Mouse (Mus musculus): ENCODE results near the gene Itga10.
A peak's percentile ranks its signal among the peaks of the same experiment; 100 is the strongest.
"Not testable (repeated sequence)": the region's sequence is repeated elsewhere in the genome, so short reads cannot be mapped to it uniquely, and the experiment has no call there.

Itga10 gene

DNA sequence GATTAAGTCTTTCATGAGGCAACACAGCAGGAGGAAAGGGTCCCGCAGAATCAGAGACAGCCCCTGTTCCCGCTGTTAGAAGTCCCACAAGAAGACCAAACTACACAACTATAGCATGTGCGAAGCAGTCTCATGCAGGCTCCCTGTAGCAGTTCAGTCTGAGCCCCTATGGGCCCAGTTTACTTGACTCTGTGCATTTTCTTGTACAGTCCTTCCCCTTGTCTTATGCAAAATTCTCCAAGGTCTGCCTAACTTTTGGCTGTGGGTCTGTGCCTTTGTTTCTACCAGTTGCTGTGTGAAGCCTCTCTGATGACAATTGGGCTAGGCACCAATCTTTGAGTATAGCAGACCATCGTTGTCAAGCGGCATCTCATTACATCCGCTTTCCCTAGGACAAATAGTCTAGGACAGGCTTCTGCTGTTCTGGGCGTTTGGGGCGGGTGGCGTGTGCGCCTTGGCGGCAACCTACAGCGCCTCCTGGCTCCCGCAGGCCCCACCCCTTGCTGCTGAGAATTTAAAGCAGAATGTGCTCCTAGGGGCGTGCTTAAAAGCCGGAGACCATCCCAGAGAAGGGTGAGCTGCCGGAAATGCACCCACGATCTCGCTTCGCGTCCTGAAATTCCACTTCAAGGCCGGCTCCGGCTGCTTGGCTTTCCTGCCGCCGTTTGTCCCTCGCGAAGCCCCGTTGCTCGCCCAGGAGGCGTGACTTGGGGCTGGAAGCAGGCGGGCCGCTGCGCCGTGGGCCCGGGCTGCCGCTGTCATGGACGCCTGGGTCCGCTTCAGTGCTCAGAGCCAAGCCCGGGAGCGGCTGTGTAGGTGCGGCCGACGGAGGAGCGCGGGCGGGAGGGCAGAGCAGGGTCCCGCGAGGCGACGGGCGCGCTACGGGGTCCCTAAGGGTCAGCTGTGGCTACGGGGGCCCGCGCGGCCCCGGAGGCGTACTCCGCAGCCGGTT is 10.2 kb upstream of the Itga10 start, which contains the start of the genes Pex11b and Gm42957:
Gene Pex11b (plus strand): TSS at position 449 of the 952 bp plus-strand sequence.
Gene Gm42957 (plus strand): TSS at position 547 of the 952 bp plus-strand sequence.
- peak; percentile 87 to 89 for DNase-seq

DNA sequence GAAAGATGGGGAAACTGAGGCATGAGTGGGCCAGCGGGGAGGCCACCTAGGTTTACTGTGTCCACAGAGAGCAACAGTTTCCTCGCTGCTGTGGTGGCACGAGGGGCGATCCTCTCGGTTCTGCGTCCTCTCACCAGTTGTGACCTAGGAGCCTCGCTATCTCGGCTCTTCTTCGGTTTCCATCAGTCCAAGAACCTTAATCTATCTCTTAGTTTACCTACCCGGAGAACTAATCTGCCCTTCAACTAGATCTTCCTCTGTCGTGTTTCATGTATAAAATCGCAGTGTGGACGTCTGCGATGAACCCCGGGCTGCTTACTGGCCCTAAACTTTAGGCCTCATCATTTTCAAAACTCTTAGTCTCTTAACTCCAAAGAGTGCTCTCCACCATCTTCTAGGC is 9.5 kb upstream of the Itga10 start:
- no peak for DNase-seq

DNA sequence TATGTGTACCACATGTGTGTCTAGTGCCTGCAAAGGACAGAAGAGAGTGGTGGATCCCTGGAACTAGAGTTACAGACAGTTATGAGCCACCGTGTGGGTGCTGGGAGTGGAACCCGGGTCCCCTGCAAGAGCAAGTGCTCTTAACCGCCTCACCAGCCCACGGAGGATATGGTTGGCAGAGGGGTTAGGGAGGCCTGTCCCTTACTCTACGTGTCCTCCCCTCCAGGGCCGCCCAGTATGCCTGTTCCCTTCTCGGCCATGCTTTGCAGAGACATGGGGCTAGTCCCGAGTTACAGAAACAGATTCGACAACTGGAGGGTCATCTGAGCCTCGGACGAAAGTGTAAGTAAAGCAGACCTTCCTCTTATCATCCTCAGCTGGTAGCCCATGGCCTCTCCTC is 8.9 kb upstream of the Itga10 start:
- DNase-seq: peak in 1 of 2 experiments; percentile 11

DNA sequence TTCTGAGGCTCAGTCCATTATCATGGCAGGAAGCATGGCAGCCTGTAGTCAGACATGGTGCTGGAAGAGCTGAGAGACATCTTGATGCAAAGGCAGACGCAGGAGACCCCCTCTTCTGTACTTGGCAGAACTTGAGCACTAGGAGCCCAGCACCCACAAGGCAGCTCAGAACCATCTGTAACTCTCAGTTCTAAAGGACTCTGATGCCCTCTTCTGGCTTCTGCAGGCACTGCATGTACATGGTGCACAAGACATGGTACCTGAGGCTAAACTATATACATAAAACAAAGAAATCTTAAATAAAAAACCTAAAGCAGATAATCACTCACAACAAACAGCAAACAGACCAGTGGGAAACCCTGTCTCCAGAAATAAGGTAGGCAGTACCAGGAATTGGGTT is 6.2 kb upstream of the Itga10 start:
- DNase-seq: peak; percentile 67 to 76

DNA sequence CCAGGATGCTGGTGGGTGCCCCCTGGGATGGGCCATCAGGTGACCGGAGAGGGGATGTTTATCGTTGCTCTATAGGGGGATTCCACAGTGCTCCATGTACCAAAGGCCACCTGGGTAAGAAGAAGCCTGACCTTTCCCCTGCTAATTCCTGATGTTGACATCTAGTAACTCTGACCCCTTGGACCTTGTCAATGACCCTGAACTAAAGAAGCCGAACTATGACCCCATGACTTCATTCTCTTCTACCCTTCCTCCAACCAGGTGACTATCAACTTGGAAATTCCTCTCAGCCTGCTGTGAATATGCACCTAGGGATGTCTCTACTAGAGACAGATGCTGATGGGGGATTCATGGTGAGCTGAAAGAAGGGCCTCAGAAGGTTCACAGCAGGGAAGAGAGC is 2.0 kb downstream of the Itga10 start:
- DNase-seq: no peak

DNA sequence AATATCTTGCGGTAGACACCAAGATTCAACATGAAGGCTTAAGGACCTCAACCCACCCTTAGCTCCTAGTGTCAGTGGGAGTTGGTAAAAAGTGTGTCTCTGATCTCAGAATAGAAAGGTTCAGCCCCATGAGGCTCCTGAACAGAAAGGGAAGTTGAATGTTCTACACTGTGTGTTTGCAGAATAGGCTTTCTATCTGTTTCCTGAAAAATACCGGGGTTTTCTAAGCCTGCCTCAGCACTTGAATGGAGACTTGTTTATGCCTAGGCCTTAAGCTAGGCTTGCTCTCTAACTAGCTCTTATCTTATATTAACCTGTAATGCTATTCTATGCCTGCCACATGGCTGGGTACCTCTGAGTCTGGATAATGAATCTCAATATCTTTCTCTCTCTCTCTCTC is 15.5 kb downstream of the Itga10 start:
- no peak for DNase-seq

DNA sequence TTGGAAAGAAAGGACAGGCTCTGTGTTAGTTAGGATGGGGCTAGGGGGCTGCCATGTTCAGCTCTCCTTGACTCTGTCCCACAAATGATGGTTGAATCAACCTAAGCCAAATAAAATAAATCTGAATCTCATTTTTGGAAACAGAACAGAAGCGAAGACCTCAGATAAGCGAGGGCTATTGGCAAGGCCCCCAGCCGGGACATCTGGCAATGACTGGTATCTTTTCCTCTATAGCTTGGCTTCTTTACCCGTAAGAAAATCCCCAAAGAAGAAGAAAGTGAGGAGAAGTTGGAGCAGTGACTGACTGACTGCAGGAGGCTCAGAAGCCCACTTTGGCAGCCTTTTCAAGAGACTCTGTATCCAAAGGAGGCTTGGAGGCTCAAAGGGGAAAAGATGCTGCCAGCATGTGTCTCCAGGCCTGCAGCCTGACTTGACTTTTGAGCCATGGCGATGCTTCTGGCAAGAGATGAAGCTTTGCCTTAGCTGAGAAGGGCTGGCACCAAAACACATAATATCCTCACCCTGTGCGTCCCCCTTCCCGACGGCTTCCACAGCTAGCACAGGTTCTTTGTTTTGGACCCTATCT is 17.4 kb downstream of the Itga10 start:
- peak; percentile 54 to 55 for DNase-seq

DNA sequence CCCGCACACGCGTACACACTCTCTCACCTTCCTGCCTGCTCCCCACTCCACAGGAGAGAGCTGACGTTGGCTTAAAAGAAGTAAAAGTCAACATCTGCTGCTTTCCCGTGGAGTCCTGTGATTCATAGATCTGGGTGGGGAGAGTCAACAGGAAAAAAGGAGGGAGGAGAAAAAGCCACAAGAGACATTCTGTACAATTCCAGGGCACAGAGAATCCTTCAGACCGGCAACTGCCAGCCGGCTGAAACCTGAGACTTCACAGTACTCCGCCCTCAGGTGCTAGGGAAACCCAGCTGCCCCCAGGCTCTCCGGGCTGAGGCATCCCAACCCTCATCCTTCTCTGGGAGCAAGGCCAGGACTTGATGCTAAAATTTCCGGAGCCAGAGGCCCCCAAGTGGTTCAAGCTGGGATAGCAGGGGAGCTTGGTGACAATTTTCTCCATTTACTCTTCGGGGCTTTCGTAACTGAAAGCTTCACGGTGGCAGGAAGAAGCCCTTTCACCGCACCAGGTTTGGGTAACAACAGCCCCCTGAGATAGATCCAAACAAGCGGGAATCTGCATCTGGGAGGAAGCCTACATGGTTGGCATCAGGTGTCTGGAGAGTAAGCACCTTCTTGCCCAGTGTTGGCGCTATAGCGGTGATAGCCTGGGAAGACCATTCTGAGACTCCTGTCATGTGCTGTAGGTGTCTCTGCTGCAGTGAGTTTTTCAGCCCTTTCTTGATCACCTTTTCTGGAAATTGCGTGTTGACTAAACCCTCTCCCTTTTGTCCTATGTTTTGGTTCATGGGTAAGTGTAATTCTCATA is 18.3 kb downstream of the Itga10 start:
- peak; percentile 95 to 97 for DNase-seq

DNA sequence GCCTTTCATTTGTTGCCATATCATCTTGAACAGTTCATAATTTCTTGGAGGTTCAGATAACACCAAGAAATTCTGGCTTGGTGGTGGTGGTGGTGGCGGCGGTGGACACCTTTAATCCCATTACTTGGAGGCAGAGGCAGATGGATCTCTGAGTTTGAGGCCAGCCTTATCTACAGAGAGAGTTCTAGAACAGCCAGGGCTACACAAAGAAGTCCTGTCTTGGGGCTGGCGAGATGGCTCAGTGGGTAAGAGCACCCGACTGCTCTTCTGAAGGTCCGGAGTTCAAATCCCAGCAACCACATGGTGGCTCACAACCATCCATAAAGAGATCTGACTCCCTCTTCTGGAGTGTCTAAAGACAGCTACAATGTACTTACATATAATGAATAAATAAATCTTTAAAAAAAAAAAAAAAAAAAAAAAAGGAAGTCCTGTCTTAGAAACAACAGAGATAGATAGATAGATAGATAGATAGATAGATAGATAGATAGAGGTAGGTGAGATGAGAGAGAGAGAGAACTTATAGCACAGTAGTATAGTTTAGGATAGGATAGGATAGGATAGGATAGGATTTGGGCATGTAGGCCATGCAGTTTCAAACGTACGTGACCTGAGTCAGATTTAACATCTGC is 20.5 kb downstream of the Itga10 start:
- DNase-seq: not testable (repeated sequence)

DNA sequence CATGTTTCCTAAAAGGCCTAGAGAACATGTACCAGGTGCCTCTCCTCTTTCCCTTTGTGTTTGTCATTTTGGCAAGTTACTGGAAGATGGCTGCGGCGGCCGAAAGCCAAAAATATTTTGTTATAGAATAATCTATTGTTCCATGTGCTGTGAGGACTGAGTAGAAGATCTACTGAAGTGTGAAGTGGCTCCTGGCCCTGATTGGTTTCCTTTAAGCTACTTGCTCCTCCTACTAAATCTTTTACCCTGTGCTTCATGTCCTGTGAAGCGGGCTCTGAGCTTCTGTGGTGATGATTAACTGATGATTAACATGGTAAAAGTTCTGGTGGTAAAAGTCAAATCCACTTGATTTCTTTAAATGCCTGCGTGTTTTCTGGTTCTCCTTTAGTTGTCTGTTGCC is 21.5 kb downstream of the Itga10 start:
- no peak for DNase-seq

DNA sequence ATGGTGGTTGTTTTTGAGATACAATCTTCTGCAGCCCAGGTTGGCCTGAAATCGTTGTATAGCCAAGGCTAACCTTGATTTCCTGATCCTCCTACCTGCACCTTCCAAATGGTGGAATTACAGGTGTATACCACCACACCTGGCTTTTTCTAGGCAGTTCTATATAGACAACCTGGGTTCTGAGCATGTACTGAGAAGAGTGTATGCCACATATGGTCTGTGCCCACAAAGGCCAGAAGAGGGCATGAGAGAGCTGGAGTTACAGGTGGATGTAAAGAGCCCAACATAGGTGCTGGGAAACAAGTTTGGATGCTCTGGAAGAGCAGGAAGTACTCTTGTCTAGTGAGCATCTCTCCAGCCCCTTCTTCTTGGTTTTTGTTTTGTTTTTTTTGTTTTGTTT is 21.9 kb downstream of the Itga10 start:
- DNase-seq: peak; percentile 22 to 32

DNA sequence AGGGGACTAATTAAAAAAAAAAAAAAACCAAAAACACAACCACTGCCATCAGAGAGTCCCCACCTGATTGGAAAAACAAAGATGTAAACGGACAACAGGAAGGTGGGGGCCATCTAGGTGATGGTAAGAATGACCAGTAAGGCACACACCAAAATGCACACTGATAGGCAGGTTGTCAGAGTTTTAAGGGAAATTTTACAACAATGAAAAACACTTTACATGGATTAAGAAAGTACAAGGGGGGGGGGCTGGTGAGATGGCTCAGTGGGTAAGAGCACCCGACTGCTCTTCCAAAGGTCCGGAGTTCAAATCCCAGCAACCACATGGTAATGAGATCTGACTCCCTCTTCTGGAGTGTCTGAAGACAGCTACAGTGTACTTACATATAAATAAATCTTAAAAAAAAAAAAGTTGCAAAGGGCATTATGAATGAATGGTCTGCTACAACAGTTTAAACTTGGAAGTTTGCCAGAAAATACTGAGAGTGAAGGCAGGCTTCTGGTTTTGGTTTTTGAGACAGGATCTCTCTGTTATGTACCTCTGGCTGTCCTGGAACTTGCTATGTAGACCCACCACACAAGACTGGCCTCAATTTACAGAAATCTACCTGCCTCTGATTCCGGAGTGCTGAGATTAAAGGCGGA is 23.2 kb downstream of the Itga10 start:
- no peak for DNase-seq

DNA sequence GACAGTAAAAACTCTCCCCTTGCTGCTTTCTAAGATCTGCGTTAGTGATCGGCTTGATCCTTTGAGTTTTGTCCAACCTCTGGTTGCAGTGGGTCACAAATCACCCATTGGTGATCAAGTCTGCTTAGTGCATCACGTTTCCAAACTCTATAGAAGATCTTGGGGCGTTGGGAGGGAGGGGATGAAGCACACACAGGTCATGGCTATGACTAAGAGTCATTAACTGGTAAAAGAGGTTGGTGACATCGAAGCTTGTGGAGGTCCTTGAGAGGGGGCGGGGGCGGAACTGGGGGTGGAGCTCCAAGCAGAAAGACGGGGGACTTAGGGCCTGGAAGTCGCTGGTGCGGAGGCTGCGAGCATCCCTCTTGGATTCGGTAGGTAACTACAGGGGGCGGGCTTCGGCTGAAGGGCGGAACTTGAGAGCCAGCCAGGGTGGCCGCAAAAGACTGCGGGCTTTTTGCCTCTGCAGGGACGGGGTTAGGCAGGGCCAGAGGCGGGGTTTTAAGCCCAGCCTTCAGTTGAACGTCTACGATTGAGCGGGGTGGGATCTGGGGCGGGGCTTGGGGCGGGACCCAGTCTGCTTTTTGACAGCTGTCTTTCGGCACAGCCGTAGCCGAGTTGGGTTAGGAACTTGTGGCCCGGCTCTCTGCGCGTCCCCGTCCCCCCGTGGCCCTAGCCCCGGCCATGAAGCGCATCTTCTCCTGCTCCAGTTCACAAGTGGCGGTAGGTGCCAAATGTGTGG is 24.5 kb downstream of the Itga10 start, which contains the start of gene Ankrd35:
Gene Ankrd35 (plus strand): TSS at position 405 of the 742 bp plus-strand sequence.
- DNase-seq: peak; percentile 89

DNA sequence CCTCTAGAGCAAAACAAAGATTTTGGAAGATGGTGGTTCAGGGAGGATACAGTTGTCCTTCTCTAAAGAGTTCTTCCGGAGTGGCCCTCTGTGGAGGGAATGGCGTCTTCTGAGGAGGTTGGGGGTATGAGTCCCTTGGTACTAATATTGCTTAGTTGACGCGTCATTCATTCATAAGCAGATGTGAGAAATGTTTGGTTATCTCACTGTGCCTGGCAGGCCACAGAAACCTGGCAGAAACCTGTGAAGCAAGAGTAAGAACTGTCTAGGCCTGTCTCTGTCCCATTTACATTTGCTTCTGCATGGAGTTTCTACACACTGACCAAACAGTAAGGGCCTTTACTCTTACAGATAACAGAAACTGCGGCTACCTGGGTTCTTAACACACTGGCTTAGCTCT is 26.1 kb downstream of the Itga10 start:
- no peak for DNase-seq

DNA sequence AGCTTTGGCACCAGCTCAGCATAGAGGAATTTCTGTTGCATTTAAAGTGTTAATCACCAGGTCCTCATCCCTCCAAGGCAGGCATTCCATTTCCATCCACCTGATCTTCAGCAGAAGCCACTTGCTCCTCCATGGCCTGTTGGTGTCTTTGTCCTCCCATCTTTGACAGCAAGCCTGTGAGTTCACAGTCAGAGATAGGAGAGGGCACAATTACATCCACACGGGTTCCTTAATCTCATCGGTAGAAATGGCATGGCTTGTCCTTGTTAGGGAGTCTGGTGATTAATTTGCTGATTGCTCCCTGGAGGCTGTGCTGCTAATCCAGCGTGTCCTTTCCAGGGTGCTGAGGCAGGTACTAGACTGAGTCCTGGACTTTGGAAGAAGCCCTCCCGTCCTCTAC is 28.1 kb downstream of the Itga10 start:
- DNase-seq: no peak

DNA sequence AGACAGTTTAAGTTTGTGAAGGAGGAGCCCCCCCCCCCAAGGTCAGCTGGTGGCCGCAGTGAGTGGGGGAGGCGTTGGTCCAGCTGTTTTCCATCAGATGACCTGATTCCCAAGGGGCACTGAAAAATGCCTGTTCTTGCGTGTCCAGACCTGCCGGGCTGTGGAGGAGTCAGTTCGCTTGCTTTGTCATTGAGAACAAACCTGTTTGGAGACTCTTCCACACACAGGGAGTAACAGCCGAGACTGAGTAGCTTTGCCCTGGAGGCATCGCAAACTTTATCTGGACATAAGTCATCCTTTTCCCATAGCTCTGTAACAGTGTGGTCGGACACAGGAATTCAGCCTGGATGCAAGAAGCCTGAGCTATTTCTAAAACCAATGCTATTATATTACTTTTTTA is 29.1 kb downstream of the Itga10 start:
- DNase-seq: no peak

DNA sequence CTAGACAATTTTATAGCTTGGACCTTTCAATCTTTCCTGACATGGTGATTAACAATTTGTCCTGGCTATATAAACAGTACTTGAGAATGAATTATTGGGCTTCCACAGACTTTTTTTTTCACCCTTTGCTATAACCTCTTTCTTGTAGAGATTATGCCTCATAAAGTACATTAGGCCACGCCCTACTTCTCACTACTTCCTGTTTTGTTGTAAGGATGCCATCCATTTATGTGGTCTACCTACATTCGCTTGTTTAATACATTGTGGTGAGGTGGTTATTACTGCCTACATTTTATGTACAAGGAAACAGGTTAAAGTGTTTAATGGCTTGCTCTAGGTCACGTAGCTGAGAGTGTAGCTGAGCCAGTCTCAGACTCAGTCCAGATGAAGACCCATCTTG is 29.8 kb downstream of the Itga10 start:
- no peak for DNase-seq

DNA sequence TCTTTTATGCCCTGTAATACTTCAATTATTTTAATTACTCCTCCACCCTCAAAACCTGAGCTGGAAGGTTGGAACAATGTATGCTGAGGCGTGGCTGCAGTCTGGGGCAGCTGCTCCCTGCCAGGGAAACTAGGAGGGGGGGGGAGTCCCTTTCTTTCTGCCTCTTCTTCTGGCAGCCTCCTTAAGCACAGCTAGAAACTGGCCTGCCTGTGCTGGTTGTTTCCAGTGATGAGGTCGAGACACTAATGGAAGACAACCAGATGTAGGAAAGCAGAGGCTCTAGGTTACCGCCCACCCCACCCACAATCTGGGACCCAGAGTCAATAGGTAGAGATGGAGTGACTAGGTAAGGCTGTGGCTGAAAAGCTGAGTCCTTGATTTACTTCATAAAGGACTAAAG is 30.3 kb downstream of the Itga10 start:
- no peak for DNase-seq

DNA sequence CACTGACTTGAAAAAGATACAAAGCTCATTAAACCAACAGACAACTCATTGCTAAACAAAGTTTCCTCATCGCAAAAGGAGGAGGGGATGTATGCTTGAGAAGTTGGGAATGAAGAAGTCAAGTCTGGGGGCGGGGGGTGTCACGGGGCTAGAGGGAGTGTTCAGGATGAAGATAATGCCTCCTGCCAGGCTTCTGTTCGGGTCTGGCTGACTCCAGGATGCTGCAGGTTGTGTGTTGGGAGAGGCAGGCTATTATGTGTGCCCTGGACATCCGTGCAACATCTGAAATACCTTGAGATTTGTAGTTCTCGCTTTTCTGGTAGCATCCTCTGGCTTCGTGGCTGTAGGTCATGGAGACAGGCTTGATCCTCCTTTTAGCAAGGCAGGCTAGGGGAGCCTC is 33.1 kb downstream of the Itga10 start:
- no peak for DNase-seq

DNA sequence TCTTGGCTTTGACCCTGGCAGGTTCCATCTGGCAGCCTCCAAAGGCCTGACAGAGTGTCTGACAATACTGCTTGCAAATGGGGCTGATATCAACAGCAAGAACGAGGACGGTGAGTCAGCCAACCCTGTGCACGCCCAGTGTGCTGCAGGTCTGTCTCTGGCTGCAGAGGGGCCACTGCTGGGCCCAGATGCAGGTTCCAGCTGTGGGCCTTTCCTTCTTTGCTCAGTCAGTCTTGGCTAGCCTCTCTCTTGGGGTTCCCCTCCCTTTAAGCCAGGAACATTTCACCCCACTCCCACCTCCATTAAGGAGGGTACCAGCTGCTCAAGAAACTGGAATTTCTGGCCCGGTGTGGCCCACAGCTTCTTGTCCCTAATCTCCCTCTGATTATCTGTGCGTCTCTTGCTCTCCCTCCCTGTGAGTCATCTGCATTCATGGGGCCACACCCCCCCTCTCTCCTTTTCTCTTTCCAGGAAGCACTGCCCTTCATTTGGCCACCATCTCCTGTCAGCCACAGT is 33.8 kb downstream of the Itga10 start:
- DNase-seq: no peak

DNA sequence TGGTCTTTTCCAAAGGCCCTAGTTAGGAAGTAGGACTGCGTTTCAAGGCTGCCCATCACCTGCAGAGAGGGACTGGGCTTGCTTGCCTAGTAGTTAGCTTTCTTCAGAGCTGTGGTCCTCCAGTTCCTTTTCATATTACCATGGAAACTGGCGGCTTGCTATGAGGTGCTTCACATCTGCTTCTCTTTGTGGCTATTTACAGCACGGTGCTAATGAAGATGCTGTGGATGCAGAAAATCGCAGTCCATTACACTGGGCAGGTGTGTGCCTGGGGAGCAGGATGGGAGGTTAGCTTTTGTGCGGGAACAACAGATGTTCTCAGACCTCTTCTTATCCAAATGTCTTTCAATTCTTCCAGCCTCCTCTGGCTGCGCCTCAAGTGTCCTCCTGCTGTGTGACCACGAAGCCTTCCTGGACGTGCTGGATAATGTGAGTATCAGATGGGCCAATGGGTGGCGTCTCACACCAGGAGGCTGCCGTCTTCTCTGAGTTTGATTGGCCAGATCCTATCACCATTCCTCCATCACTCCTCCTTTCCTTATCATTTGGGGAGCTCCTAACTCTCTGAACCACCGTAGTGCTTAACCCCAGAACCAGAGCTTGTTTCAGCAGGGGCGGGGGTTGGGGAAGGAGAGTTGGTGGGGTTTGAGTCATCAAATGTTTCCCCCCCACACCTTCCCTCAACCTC is 35.0 kb downstream of the Itga10 start:
- DNase-seq: no peak
